Mouse (Mus musculus) hindbrain, postnatal 0 days (tissue): Measurements from ENCODE around the gene Gbf1. TPM values are rescaled to one million over a fixed set of nuclear protein-coding genes. Genes with fewer than 3 reads are reported as not detected.

ENCODE experiments used
- ATAC-seq: fragments of 200-750 bp; cut with Nextera tagmentation; 2 replicates; pipeline ENCODE4 v1.8.0; 2017; ENCODE audit warnings: mild to moderate bottlenecking, moderate TSS enrichment, moderate library complexity
- DNase-seq: peaks from one replicate; pipeline ENCODE4 v3.0.0-alpha.2; 2015; ENCODE audit warnings: low spot score
- H3K27ac ChIP-seq: fragments of 300-500 bp; sonication (generic); 2 replicates; pipeline ENCODE4 v1.5.1; 2014; ENCODE audit warnings: mild to moderate bottlenecking
- H3K27me3 ChIP-seq: fragments of 300-500 bp; sonication (generic); 2 replicates; pipeline ENCODE4 v1.6.1; 2014; ENCODE audit warnings: low read length, mixed read lengths; ENCODE audit not compliant: insufficient read depth
- H3K36me3 ChIP-seq: fragments of 300-500 bp; sonication (generic); 2 replicates; pipeline ENCODE4 v1.6.1; 2014; ENCODE audit warnings: low read length, mixed read lengths; ENCODE audit not compliant: insufficient read depth
- H3K4me1 ChIP-seq: fragments of 300-500 bp; sonication (generic); 2 replicates; pipeline ENCODE4 v1.6.1; 2014; ENCODE audit warnings: antibody characterized with exemption, low read length, mixed read lengths; ENCODE audit not compliant: insufficient read depth
- H3K4me2 ChIP-seq: fragments of 300-500 bp; sonication (generic); 2 replicates; pipeline ENCODE4 v1.6.1; 2014; ENCODE audit warnings: low read depth, mild to moderate bottlenecking, low read length, moderate library complexity, mixed read lengths
- H3K4me3 ChIP-seq: fragments of 300-500 bp; sonication (generic); 2 replicates; pipeline ENCODE4 v1.5.1; 2014; ENCODE audit warnings: low read length
- H3K9ac ChIP-seq: fragments of 300-500 bp; sonication (generic); replicated peaks from 2 replicates; pipeline ENCODE4 v1.6.1; 2014; ENCODE audit warnings: mild to moderate bottlenecking, low read length, moderate library complexity, mixed read lengths
- H3K9me3 ChIP-seq: fragments of 300-500 bp; sonication (generic); 2 replicates; pipeline ENCODE4 v1.6.1; 2016; ENCODE audit warnings: low read length, mixed read lengths
- CTCF ChIP-seq: IDR thresholded peaks from 2 replicates; pipeline ENCODE4 v1.5.1; 2016; ENCODE audit warnings: antibody characterized with exemption, control low read depth, low read depth
- WGBS: fragments of 180-500 bp; shearing (Covaris S2); extraction: QIAGEN DNeasy Blood & Tissue Kit; methylation state at CpG from one replicate; pipeline ENCODE4 v1.1.7; 2014; 5-methylcytosine and 5-hydroxymethylcytosine counted together
- polyA plus RNA-seq: library from polyadenylated mRNA; unstranded; fragments of >200 nt; fragmentation: Nextera tagmentation; extraction: Ambion mirVana; gene quantifications from 2 replicates; pipeline ENCODE4 v1.2.1, GENCODE M21; 2015
- total RNA-seq: library from RNA; depleted of rRNA; stranded (reverse); fragments of >200 nt; gene quantifications from 2 replicates; pipeline ENCODE4 v1.2.3, GENCODE M21; 2014; rRNA removed

Gbf1 gene
- 56.4 and 63.7 TPM in 2 replicates for total RNA-seq
- 51.2 and 52.0 TPM in 2 replicates for polyA plus RNA-seq

- Histone ChIP-seq H3K4me2 (peak within 1 kb of the TSS; percentile 78), H3K36me3 (no peaks in the 10 kb centered on the region), H3K4me3 (peak within 1 kb of the TSS; percentile 89), H3K27ac (peak within 1 kb of the TSS; percentile 81), H3K9ac (peak within 1 kb of the TSS; percentile 76), H3K9me3 (no peaks in the 10 kb centered on the region), H3K27me3 (peaks cover 20% of the 10 kb centered on the region), H3K4me1 (peaks cover 29% of the 10 kb centered on the region)
- peak; percentile 99 for ATAC-seq
- WGBS = 1% methylated on average over 37 of the region's 37 CpGs
- peak; percentile 98 for DNase-seq
- TF ChIP-seq CTCF = peak; percentile 44
Observed at GRCm38 (mm10) chr19:46152127-46152803, at the start of gene Gbf1. TSS of gene Gbf1 (plus strand) at chr19:46152509.

- no peak for DNase-seq
- no peak overlapping the region for H3K9ac ChIP-seq
- ATAC-seq = no peak
Observed at GRCm38 (mm10) chr19:46103437-46104186, 48.7 kb upstream of the Gbf1 start.

DNA sequence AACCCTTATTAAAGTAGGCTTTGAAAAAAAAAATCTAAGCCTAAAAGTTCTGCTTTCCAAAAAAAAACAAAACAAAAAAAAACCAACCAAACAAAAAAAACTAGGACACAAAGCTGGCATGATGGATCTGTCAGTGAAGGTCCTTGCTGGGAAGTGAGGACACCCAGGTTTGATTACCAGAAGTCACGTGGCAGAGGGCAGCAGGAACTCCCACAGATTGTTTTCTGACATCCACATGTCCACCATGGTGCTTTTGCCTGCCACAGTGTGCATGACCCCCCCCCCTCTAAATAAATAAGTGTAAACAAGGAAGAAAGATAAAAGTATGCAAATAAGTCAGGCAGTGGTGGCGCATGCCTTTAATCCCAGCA lies 48.1 kb upstream of the Gbf1 start:
- Histone ChIP-seq H3K4me1 (no peaks in the 10 kb centered on the region), H3K36me3 (no peaks in the 10 kb centered on the region), H3K27ac (no peak overlapping the region), H3K9ac (no peak overlapping the region), H3K9me3 (0 out of 2 replicates have a peak, but pooled peaks cover 2% of the 10 kb centered on the region), H3K27me3 (no peaks in the 10 kb centered on the region), H3K4me3 (no peak overlapping the region), H3K4me2 (no peak overlapping the region)
- DNase-seq (no peak), ATAC-seq (no peak)
- 90% methylated on average over 2 of the region's 2 CpGs for WGBS
- TF ChIP-seq CTCF = no peak

More at GRCm38 (mm10) chr19:46103437-46104186, 48.7 kb upstream of the Gbf1 start:
- TF ChIP-seq CTCF = no peak
- Histone ChIP-seq H3K4me1 (no peaks in the 10 kb centered on the region), H3K4me2 (no peak overlapping the region), H3K27ac (no peak overlapping the region), H3K27me3 (no peaks in the 10 kb centered on the region), H3K4me3 (no peak overlapping the region), H3K36me3 (no peaks in the 10 kb centered on the region), H3K9me3 (0 out of 2 replicates have a peak, but pooled peaks cover 2% of the 10 kb centered on the region)
- 79% methylated on average over 6 of the region's 6 CpGs for WGBS

DNA sequence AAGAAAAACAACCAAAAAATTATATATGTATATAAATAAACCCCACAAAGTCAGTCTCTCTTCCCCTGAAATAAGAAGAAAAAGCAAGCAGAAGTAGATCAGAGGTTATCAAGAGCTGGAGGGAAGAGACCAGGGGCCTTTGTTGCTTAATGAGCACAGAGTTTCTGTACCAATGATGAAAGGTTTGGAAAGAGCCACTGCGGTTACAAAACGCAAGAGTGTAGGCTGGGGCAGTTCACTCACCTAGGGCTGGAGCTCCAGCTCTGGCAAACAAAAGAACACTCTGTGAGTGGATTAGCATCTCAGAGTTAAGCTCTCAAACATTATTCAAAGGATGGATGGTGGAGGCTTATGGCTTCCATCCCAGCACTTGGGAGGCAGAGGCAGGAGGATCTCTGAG lies 42.1 kb upstream of the Gbf1 start:
- Histone ChIP-seq H3K4me3 (no peak overlapping the region), H3K9ac (no peak overlapping the region), H3K27ac (no peak overlapping the region), H3K4me1 (no peaks in the 10 kb centered on the region), H3K9me3 (no peaks in the 10 kb centered on the region), H3K36me3 (no peaks in the 10 kb centered on the region), H3K27me3 (no peaks in the 10 kb centered on the region; the same call in 1 of the 2 replicates), H3K4me2 (no peak overlapping the region)
- TF ChIP-seq CTCF = no peak
- WGBS = 77% methylated on average over 2 of the region's 2 CpGs
- ATAC-seq (no peak), DNase-seq (no peak)

DNA sequence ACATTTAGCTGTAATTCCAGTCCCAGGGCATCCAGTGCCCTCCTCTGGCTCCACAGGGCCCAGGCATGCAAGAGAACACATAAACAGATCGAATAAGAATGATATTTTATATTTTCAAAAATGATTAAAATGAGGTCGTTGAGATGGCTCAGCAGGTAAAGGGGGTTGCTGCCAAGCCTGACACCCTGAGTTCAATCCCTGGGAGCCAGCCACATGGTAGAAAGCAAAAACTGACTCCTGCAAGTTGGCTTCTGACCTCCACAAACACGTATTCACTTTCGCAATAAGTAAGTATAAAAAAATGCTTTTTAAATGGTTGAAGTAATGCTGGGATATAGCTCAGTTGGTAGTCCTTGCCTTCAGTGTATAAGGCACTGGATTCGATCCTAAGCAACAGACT lies 41.5 kb upstream of the Gbf1 start:
- Histone ChIP-seq H3K4me1 (no peaks in the 10 kb centered on the region), H3K27me3 (no peaks in the 10 kb centered on the region; the same call in 1 of the 2 replicates), H3K4me2 (no peak overlapping the region), H3K27ac (no peak overlapping the region), H3K9me3 (no peaks in the 10 kb centered on the region), H3K4me3 (no peak overlapping the region), H3K36me3 (no peaks in the 10 kb centered on the region), H3K9ac (no peak overlapping the region)
- no peak for DNase-seq
- no peak for ATAC-seq
- 85% methylated on average over 5 of the region's 5 CpGs for WGBS
- no peak for TF ChIP-seq CTCF

DNA sequence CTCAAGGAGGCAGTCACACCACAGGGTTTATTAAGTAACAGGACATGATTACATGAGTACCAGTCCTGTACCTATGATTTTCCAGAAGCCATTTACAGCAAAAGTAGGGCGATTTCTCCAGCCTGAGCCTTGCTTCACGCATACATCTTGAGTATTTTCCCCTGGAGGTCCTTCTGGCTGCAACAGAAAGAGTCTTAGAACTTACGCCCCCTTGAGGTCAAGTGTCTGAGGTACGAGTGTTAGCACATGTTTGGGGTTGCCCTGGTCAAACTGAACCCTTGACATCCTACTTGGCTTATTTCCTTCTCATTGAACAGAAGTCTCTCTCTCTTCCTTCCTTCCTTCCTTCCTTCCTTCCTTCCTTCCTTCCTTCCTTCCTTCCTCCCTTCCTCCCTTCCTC lies 37.7 kb upstream of the Gbf1 start:
- no peak for DNase-seq
- ATAC-seq = no peak
- H3K4me1 ChIP-seq = no peaks in the 10 kb centered on the region
- no peaks in the 10 kb centered on the region; the same call in 1 of the 2 replicates for H3K27me3 ChIP-seq
- no peak overlapping the region for H3K9ac ChIP-seq
- 62% methylated on average over 4 of the region's 4 CpGs for WGBS
- no peak overlapping the region for H3K27ac ChIP-seq
- no peak overlapping the region for H3K4me2 ChIP-seq
- no peaks in the 10 kb centered on the region for H3K36me3 ChIP-seq
- TF ChIP-seq CTCF = no peak
- H3K9me3 ChIP-seq = no peaks in the 10 kb centered on the region
- no peak overlapping the region for H3K4me3 ChIP-seq
